Mouse (Mus musculus): ENCODE data around the gene Runx1. TPM values are rescaled to one million over a fixed set of nuclear protein-coding genes. Genes with fewer than 3 reads are reported as not detected.

Runx1 gene
- polyA plus RNA-seq, 1 experiment from 2014 or later: 0.59 TPM

GRCm38 (mm10) chr16:92555051-92555450 is 270.9 kb downstream of the Runx1 start:
- no peaks in the 10 kb centered on the region for H3K9me3 ChIP-seq (ENCODE audit: control insufficient read depth, low read length)
- WGBS: 100% methylated on average over 1 of the region's 1 CpGs
- no peak for ATAC-seq (ENCODE audit: low read depth)

GRCm38 (mm10) chr16:92552858-92553257 is 273.1 kb downstream of the Runx1 start:
- Histone ChIP-seq H3K27ac (ENCODE audit: low read depth, low read length) (no peak overlapping the region), H3K36me3 (ENCODE audit: control insufficient read depth, insufficient read depth, low read length) (no peaks in the 10 kb centered on the region), H3K9ac (replicated peaks; ENCODE audit: low read depth, low read length) (no peak overlapping the region), H3K4me3 (ENCODE audit: low read depth, low read length) (no peak overlapping the region), H3K4me1 (ENCODE audit: control insufficient read depth, insufficient read depth, low read length) (no peaks in the 10 kb centered on the region), H3K9me3 (ENCODE audit: control insufficient read depth, low read length) (no peaks in the 10 kb centered on the region), H3K27me3 (ENCODE audit: control insufficient read depth, insufficient read depth, low read length) (no peaks in the 10 kb centered on the region), H3K4me2 (ENCODE audit: low read depth, low read length) (no peak overlapping the region)
- WGBS: 54% methylated on average over 11 of the region's 11 CpGs
- no peak for ATAC-seq (ENCODE audit: low read depth)

More at GRCm38 (mm10) chr16:92555051-92555450, 270.9 kb downstream of the Runx1 start:
- Histone ChIP-seq H3K36me3 (ENCODE audit: control insufficient read depth, insufficient read depth, low read length) (no peaks in the 10 kb centered on the region), H3K27me3 (ENCODE audit: control insufficient read depth, insufficient read depth, low read length) (no peaks in the 10 kb centered on the region), H3K4me3 (ENCODE audit: low read depth, low read length) (no peak overlapping the region), H3K4me1 (ENCODE audit: control insufficient read depth, insufficient read depth, low read length) (no peaks in the 10 kb centered on the region), H3K9ac (replicated peaks; ENCODE audit: low read depth, low read length) (no peak overlapping the region), H3K4me2 (ENCODE audit: low read depth, low read length) (no peak overlapping the region), H3K27ac (ENCODE audit: low read depth, low read length) (no peak overlapping the region)

GRCm38 (mm10) chr16:92552106-92552382 is 273.9 kb downstream of the Runx1 start:
- Histone ChIP-seq H3K4me1 (ENCODE audit: control insufficient read depth, insufficient read depth, low read length) (no peaks in the 10 kb centered on the region), H3K36me3 (ENCODE audit: control insufficient read depth, insufficient read depth, low read length) (no peaks in the 10 kb centered on the region), H3K9me3 (ENCODE audit: control insufficient read depth, low read length) (no peaks in the 10 kb centered on the region), H3K4me3 (ENCODE audit: low read depth, low read length) (no peak overlapping the region), H3K9ac (replicated peaks; ENCODE audit: low read depth, low read length) (no peak overlapping the region), H3K27me3 (ENCODE audit: control insufficient read depth, insufficient read depth, low read length) (no peaks in the 10 kb centered on the region), H3K4me2 (ENCODE audit: low read depth, low read length) (no peak overlapping the region), H3K27ac (ENCODE audit: low read depth, low read length) (no peak overlapping the region)
- 83% methylated on average over 9 of the region's 9 CpGs for WGBS
- no peak for ATAC-seq (ENCODE audit: low read depth)
